Mouse (Mus musculus): ENCODE results near the gene Gfra1. TPM values are rescaled to one million over a fixed set of nuclear protein-coding genes. Genes with fewer than 3 reads are reported as not detected.

The Gfra1 gene
- polyA plus RNA-seq, 1 experiment = 25.1 TPM

DNA sequence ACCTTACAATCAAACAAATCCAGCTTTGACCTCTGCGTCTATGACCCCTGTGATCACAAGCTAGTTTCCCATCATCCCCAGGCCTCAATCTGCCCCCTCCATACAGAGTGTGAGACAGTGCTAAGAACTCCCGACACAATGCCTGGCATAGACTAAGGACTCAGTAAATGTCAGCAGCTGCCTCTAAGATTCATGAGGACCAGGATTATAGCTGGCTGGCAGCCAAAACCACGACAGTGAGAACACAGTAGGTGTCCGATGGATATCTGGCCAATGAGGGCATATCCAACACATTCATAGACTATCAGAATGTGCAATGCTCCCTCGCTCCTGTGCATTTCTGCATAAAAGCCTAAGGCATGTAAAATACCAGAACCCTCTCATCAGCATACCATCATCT is 5.0 kb downstream of the Gfra1 start:
- no peak for TF ChIP-seq POLR2A (IDR thresholded peaks at IDR 0.05; ENCODE audit: extremely low read depth, insufficient read depth, low read length)
- TF ChIP-seq CTCF (IDR thresholded peaks at IDR 0.05; ENCODE audit: extremely low read depth, insufficient read depth, low read length) = no peak
- no peak overlapping the region for H3K27ac ChIP-seq (ENCODE audit: insufficient read depth, low read length)

GRCm38 (mm10) chr19:58442785-58443732 is 12.7 kb downstream of the Gfra1 start:
- TF ChIP-seq POLR2A (IDR thresholded peaks at IDR 0.05; ENCODE audit: extremely low read depth, insufficient read depth, low read length) (no peak), CTCF (IDR thresholded peaks at IDR 0.05; ENCODE audit: extremely low read depth, insufficient read depth, low read length) (no peak)
- H3K4me3 ChIP-seq (ENCODE audit: insufficient read depth, low read length) = no peak overlapping the region
- no peaks in the 10 kb centered on the region for H3K4me1 ChIP-seq (ENCODE audit: control insufficient read depth, insufficient read depth, low read length)
- H3K27ac ChIP-seq (ENCODE audit: insufficient read depth, low read length) = no peak overlapping the region

More for the DNA sequence above, 5.0 kb downstream of the Gfra1 start:
- Histone ChIP-seq H3K4me1 (ENCODE audit: control insufficient read depth, insufficient read depth, low read length) (no peaks in the 10 kb centered on the region), H3K4me3 (ENCODE audit: insufficient read depth, low read length) (no peak overlapping the region)

GRCm38 (mm10) chr19:58441785-58442184 is 13.9 kb downstream of the Gfra1 start:
- Histone ChIP-seq H3K4me1 (ENCODE audit: control insufficient read depth, insufficient read depth, low read length) (no peaks in the 10 kb centered on the region), H3K27ac (ENCODE audit: insufficient read depth, low read length) (no peak overlapping the region), H3K4me3 (ENCODE audit: insufficient read depth, low read length) (no peak overlapping the region)
- TF ChIP-seq CTCF (IDR thresholded peaks at IDR 0.05; ENCODE audit: extremely low read depth, insufficient read depth, low read length) = no peak

DNA sequence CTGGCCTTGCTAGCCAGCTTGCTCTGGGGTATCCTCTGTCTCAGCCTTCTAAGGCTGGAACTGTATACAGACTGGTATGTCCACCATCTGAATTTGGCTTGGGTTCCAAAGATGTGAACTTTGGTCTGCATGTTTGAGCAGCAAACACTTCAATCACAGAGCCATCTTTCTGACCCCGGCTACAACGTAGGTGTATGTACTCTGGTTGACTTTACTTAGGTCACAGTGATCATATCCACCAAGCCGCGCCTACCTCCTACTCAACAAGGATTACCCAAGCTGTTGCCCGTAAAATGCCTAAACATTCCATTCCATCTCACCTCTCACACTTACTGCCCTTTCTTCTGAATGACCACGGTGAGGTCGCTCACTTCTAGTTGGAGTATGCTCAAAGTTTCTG is 14.5 kb downstream of the Gfra1 start:
- no peak overlapping the region for H3K4me3 ChIP-seq (ENCODE audit: insufficient read depth, low read length)
- TF ChIP-seq POLR2A (IDR thresholded peaks at IDR 0.05; ENCODE audit: extremely low read depth, insufficient read depth, low read length) = no peak
- no peak for TF ChIP-seq CTCF (IDR thresholded peaks at IDR 0.05; ENCODE audit: extremely low read depth, insufficient read depth, low read length)
- no peaks in the 10 kb centered on the region for H3K4me1 ChIP-seq (ENCODE audit: control insufficient read depth, insufficient read depth, low read length)
- no peak overlapping the region for H3K27ac ChIP-seq (ENCODE audit: insufficient read depth, low read length)

DNA sequence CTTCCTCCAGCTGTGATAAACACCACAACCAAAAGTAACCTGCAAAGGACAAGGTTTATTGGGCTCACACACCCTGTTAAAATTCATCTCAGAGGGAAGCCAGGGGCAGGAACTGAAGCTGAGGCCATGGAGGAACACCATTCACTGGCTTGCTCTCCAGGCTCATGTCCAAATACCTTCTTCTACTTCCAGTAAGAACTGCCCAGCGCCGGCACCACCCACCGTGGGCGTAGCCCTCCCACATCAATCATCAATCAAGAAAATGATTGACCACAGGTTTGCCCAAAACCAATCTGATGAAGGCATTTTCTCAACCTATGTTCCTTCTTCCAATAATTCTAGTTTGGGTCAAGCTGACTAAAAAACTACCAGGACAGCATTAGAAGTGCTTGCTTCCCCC is 16.9 kb downstream of the Gfra1 start:
- H3K4me3 ChIP-seq (ENCODE audit: insufficient read depth, low read length) = no peak overlapping the region
- H3K4me1 ChIP-seq (ENCODE audit: control insufficient read depth, insufficient read depth, low read length) = no peaks in the 10 kb centered on the region
- no peak overlapping the region for H3K27ac ChIP-seq (ENCODE audit: insufficient read depth, low read length)
- TF ChIP-seq POLR2A (IDR thresholded peaks at IDR 0.05; ENCODE audit: extremely low read depth, insufficient read depth, low read length) (no peak), CTCF (IDR thresholded peaks at IDR 0.05; ENCODE audit: extremely low read depth, insufficient read depth, low read length) (no peak)

GRCm38 (mm10) chr19:58437441-58438071 is 18.2 kb downstream of the Gfra1 start:
- no peak for TF ChIP-seq POLR2A (IDR thresholded peaks at IDR 0.05; ENCODE audit: extremely low read depth, insufficient read depth, low read length)
- no peak for TF ChIP-seq CTCF (IDR thresholded peaks at IDR 0.05; ENCODE audit: extremely low read depth, insufficient read depth, low read length)
- no peak overlapping the region for H3K4me3 ChIP-seq (ENCODE audit: insufficient read depth, low read length)
- no peaks in the 10 kb centered on the region for H3K4me1 ChIP-seq (ENCODE audit: control insufficient read depth, insufficient read depth, low read length)
- no peak overlapping the region for H3K27ac ChIP-seq (ENCODE audit: insufficient read depth, low read length)

DNA sequence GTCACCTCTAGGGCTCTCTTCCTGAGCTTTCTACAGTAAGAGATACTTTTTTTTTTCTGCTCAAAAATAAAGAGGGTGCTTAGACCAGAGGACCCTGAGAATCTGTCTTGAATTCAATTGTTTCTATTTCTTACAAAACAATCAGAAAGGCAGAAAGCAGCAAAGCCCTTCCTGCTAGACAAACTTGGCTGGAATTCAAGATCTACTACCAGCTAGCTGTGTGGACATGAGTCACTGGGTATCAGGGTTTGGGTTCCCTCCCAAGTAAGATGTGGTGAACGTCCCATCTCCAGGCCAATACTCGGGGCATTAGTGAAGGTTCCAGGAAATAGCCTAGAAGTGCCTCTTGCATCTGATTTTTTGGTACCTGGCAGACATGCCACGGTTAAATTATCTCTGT is 18.8 kb downstream of the Gfra1 start:
- Histone ChIP-seq H3K4me1 (ENCODE audit: control insufficient read depth, insufficient read depth, low read length) (no peaks in the 10 kb centered on the region), H3K27ac (ENCODE audit: insufficient read depth, low read length) (no peak overlapping the region), H3K4me3 (ENCODE audit: insufficient read depth, low read length) (no peak overlapping the region)
- TF ChIP-seq POLR2A (IDR thresholded peaks at IDR 0.05; ENCODE audit: extremely low read depth, insufficient read depth, low read length) (no peak), CTCF (IDR thresholded peaks at IDR 0.05; ENCODE audit: extremely low read depth, insufficient read depth, low read length) (no peak)

DNA sequence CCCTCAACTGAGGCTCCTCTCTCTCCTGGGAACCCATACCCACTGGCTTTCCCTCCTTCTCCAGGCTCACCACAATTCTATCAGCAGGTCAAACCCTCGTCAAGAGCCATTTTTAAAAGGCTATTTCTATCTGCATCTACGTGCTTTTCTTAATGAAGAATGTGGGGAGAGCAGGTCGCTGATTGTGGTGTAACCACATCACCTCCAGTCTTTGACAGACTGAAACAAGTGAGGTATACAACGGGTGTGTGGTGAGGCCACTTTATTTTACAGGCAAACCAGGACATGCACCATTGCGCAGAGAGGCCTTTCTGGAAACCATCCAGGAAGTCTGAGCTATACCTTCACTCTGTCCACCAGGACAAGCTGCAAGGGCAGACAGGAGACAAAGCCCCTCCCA is 19.8 kb downstream of the Gfra1 start:
- no peak overlapping the region for H3K4me3 ChIP-seq (ENCODE audit: insufficient read depth, low read length)
- TF ChIP-seq POLR2A (IDR thresholded peaks at IDR 0.05; ENCODE audit: extremely low read depth, insufficient read depth, low read length) (no peak), CTCF (IDR thresholded peaks at IDR 0.05; ENCODE audit: extremely low read depth, insufficient read depth, low read length) (no peak)
- no peak overlapping the region for H3K27ac ChIP-seq (ENCODE audit: insufficient read depth, low read length)
- no peaks in the 10 kb centered on the region for H3K4me1 ChIP-seq (ENCODE audit: control insufficient read depth, insufficient read depth, low read length)

- Histone ChIP-seq H3K27ac (ENCODE audit: insufficient read depth, low read length) (no peak overlapping the region), H3K4me3 (ENCODE audit: insufficient read depth, low read length) (no peak overlapping the region), H3K4me1 (ENCODE audit: control insufficient read depth, insufficient read depth, low read length) (no peaks in the 10 kb centered on the region)
- TF ChIP-seq CTCF (IDR thresholded peaks at IDR 0.05; ENCODE audit: extremely low read depth, insufficient read depth, low read length) = no peak
- no peak for TF ChIP-seq POLR2A (IDR thresholded peaks at IDR 0.05; ENCODE audit: extremely low read depth, insufficient read depth, low read length)
Observed at GRCm38 (mm10) chr19:58432840-58433239, 22.9 kb downstream of the Gfra1 start.

GRCm38 (mm10) chr19:58428546-58428945 is 27.2 kb downstream of the Gfra1 start:
- TF ChIP-seq POLR2A (IDR thresholded peaks at IDR 0.05; ENCODE audit: extremely low read depth, insufficient read depth, low read length) (no peak), CTCF (IDR thresholded peaks at IDR 0.05; ENCODE audit: extremely low read depth, insufficient read depth, low read length) (no peak)
- H3K4me1 ChIP-seq (ENCODE audit: control insufficient read depth, insufficient read depth, low read length) = no peaks in the 10 kb centered on the region

More at GRCm38 (mm10) chr19:58428546-58428945, 27.2 kb downstream of the Gfra1 start:
- H3K4me3 ChIP-seq (ENCODE audit: insufficient read depth, low read length) = no peak overlapping the region
- no peak overlapping the region for H3K27ac ChIP-seq (ENCODE audit: insufficient read depth, low read length)

All from cortical plate, adult 2 months (tissue).